In the genomic region with DNA sequence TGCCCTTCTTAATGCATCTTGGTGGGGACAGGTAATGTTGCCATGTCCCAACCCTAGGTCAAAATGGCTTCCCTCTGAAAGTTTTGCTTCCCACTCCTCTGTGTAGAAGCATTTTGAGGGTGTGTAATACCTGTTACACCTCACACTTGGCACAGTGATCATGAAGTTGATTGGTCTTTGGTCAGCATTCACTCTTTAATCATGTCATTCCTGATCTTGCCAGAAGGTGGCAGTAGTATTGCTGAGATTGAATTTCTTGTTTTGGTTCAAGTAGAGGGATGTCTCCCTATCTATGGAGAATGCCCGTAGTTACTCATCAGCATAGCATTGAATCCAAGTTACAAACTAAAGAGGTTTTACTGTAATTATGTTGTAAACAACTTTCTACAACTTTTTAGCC, we compare ENCODE assay signal across 9 mouse cellular contexts.
DNase-seq lines count a peak whose midpoint lies in the region; ATAC-seq and TF ChIP-seq lines count a peak whose summit lies in the region.
"Had no signal": no experiment of that assay in that cellular context is flagged by ENCODE, and none has a peak within 500 bp of the region (broad histone marks: within the 10 kb centered on the region; RNA-seq: fewer than 3 reads in every experiment).

No protein-coding gene starts in this region.

- DNase-seq in adrenal gland, postnatal 14 days, result peak; percentile 11
- DNase-seq in adrenal gland, adult 8-10 months, result no peak
- DNase-seq in limb, embryonic 11.5 days (ENCODE audit: low spot score), result peak; percentile 52
- DNase-seq in limb, embryonic 10.5 days (ENCODE audit: low spot score), result no peak
- DNase-seq in brain, embryonic 14.5 days (ENCODE audit: low read depth), result peak; percentile 73
- peak; percentile 81 for DNase-seq in forebrain, postnatal 0 days
- peak; percentile 39 for DNase-seq in lung, postnatal 14 days
- DNase-seq in spleen, postnatal 14 days (ENCODE audit: low spot score in 2 of 2), result no peak

- H3K4me3 ChIP-seq in limb, embryonic 11.5 days (ENCODE audit: low read depth, low read length), result no peak overlapping the region
- H3K4me3 ChIP-seq in limb, embryonic 10.5 days, result no peak overlapping the region
- H3K4me3 ChIP-seq in forebrain, postnatal 0 days (ENCODE audit: low read depth, low read length), result no peak overlapping the region
- H3K4me3 ChIP-seq: heart, embryonic 15.5 days had no signal

- H3K4me2 ChIP-seq in limb, embryonic 11.5 days (ENCODE audit: low read depth, severe bottlenecking), result no peak overlapping the region
- H3K4me2 ChIP-seq in forebrain, postnatal 0 days (ENCODE audit: low read depth), result no peak overlapping the region
- H3K4me2 ChIP-seq: heart, embryonic 15.5 days had no signal

- H3K27ac ChIP-seq in limb, embryonic 11.5 days (replicated peaks; ENCODE audit: low read depth, low read length), result no peak overlapping the region
- H3K27ac ChIP-seq in limb, embryonic 10.5 days, result no peak overlapping the region
- H3K27ac ChIP-seq in forebrain, postnatal 0 days (ENCODE audit: low read depth, low read length), result no peak overlapping the region
- H3K27ac ChIP-seq: heart, embryonic 15.5 days had no signal

- no peak for TF ChIP-seq POLR2A in brain, embryonic 14.5 days (IDR thresholded peaks at IDR 0.05; ENCODE audit: borderline replicate concordance, extremely low read depth, insufficient read depth, insufficient read length, poor library complexity, severe bottlenecking)

- H3K9me3 ChIP-seq in limb, embryonic 11.5 days (ENCODE audit: control insufficient read depth, low read length), result no peaks in the 10 kb centered on the region
- no peaks in the 10 kb centered on the region for H3K9me3 ChIP-seq in limb, embryonic 10.5 days (replicated peaks)
- no peaks in the 10 kb centered on the region for H3K9me3 ChIP-seq in forebrain, postnatal 0 days (ENCODE audit: low read length)
- H3K9me3 ChIP-seq: heart, embryonic 15.5 days had no signal

- WGBS in limb, embryonic 11.5 days, result 27% methylated on average over 1 of the region's 1 CpGs
- WGBS in limb, embryonic 10.5 days, result 52% methylated on average over 1 of the region's 1 CpGs
- 3% methylated on average over 1 of the region's 1 CpGs for WGBS in forebrain, postnatal 0 days

- H3K9ac ChIP-seq in limb, embryonic 11.5 days (ENCODE audit: low read length), result no peak overlapping the region
- no peak overlapping the region for H3K9ac ChIP-seq in forebrain, postnatal 0 days
- H3K9ac ChIP-seq: heart, embryonic 15.5 days had no signal

- peak; percentile 46; the same call in 1 of the 2 replicates for TF ChIP-seq CTCF in brain, embryonic 14.5 days (IDR thresholded peaks at IDR 0.05; ENCODE audit: borderline replicate concordance, extremely low read depth, insufficient read depth, insufficient read length)
- peak; percentile 90 for TF ChIP-seq CTCF in forebrain, postnatal 0 days (IDR thresholded peaks at IDR 0.05; ENCODE audit: low read depth)

- H3K4me1 ChIP-seq in limb, embryonic 11.5 days (ENCODE audit: control insufficient read depth, insufficient read depth, low read length), result no peaks in the 10 kb centered on the region
- H3K4me1 ChIP-seq in limb, embryonic 10.5 days, result no peaks in the 10 kb centered on the region
- H3K4me1 ChIP-seq in forebrain, postnatal 0 days (ENCODE audit: insufficient read depth), result no peaks in the 10 kb centered on the region

- peak; percentile 52; the same call in 1 of the 2 replicates for ATAC-seq in limb, embryonic 11.5 days (ENCODE audit: insufficient number of reproducible peaks, low FRiP score, low TSS enrichment, low read depth)
- ATAC-seq in forebrain, postnatal 0 days, result peak; percentile 29; the same call in 1 of the 2 replicates

- H3K27me3 ChIP-seq in limb, embryonic 11.5 days (ENCODE audit: control insufficient read depth, insufficient read depth, low read length), result no peaks in the 10 kb centered on the region
- H3K27me3 ChIP-seq in limb, embryonic 10.5 days (ENCODE audit: low read depth, poor library complexity, severe bottlenecking), result no peaks in the 10 kb centered on the region
- H3K27me3 ChIP-seq in forebrain, postnatal 0 days (ENCODE audit: insufficient read depth, low read length), result no peaks in the 10 kb centered on the region
- H3K27me3 ChIP-seq: heart, embryonic 15.5 days had no signal

- no peaks in the 10 kb centered on the region for H3K36me3 ChIP-seq in limb, embryonic 11.5 days (ENCODE audit: control insufficient read depth, insufficient read depth, low read length)
- no peaks in the 10 kb centered on the region for H3K36me3 ChIP-seq in limb, embryonic 10.5 days
- H3K36me3 ChIP-seq in forebrain, postnatal 0 days (ENCODE audit: insufficient read depth), result no peaks in the 10 kb centered on the region
- H3K36me3 ChIP-seq: heart, embryonic 15.5 days had no signal

Comparison
In these comparisons a context has a peak if more than half of its experiments do, and no peak if none do; other contexts are left out.
1. DNase-seq: peak in adrenal gland, postnatal 14 days (single experiment), limb, embryonic 11.5 days (single experiment), brain, embryonic 14.5 days (single experiment), forebrain, postnatal 0 days (single experiment) and lung, postnatal 14 days (single experiment); none in adrenal gland, adult 8-10 months (single experiment), limb, embryonic 10.5 days (single experiment) and spleen, postnatal 14 days (0 of 2).